Mouse (Mus musculus) heart, postnatal 0 days (tissue): ENCODE measurements at regions not wholly inside any gene's neighbourhood (a gene's known extent, or its start where the extent isn't known, plus 50 kb on each side); places are given as distances from the start of the nearest gene placed in this dataset.

Experiments used
- CTCF ChIP-seq: IDR thresholded peaks from 2 replicates; pipeline ENCODE4 v1.5.1; 2016; ENCODE audit warnings: antibody characterized with exemption, control low read depth, low read depth
- EP300 ChIP-seq: IDR thresholded peaks from 2 replicates; pipeline ENCODE4 v1.6.1; 2016; ENCODE audit warnings: antibody characterized with exemption, low read depth

DNA sequence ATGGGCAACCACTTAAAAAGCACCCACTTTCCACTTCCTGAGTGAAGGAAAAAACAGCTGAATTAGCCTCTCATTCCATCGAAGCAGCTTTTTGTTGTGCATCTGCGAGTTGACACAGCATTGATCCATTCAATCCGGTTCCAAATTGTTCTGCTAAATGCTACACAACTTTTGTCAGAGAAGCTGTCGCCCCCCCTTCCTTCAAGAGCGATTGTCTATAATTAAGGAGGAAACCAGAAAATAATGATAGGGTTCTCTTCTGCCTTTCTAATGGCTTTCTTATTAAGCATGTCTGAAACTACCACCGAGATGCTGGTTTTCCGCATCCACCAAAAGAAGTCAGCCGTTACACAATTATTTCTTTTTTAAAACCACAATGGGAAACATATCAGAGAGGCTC lies 183.2 kb upstream of the Gm10131 start:
- no peak for TF ChIP-seq CTCF
- no peak for TF ChIP-seq EP300
